Mouse (Mus musculus) layer of hippocampus, adult 11-12 months (tissue): ENCODE results near the gene Ets1.
A peak's percentile ranks its signal among the peaks of the same experiment; 100 is the strongest.

ENCODE experiments used
- DNase-seq: peaks from one replicate; pipeline ENCODE4 v3.0.0; 2022; ENCODE audit warnings: low spot score

Ets1 gene

GRCm38 (mm10) chr9:32730656-32731590 lies 94.9 kb downstream of the Ets1 start:
- DNase-seq = no peak

- no peak for DNase-seq
Measured at GRCm38 (mm10) chr9:32731787-32732186, 95.8 kb downstream of the Ets1 start.

GRCm38 (mm10) chr9:32735071-32735470 lies 99.0 kb downstream of the Ets1 start:
- DNase-seq = no peak

- DNase-seq = peak; percentile 22
Measured at GRCm38 (mm10) chr9:32736051-32736450, 100.0 kb downstream of the Ets1 start.

- DNase-seq = no peak
Measured at GRCm38 (mm10) chr9:32739988-32740387, 104.0 kb downstream of the Ets1 start.

- DNase-seq = no peak
Measured at GRCm38 (mm10) chr9:32740751-32741387, 104.8 kb downstream of the Ets1 start.

GRCm38 (mm10) chr9:32741681-32742080 lies 105.7 kb downstream of the Ets1 start:
- no peak for DNase-seq

GRCm38 (mm10) chr9:32743157-32743556 lies 107.1 kb downstream of the Ets1 start:
- DNase-seq = no peak

GRCm38 (mm10) chr9:32743642-32744161 lies 107.7 kb downstream of the Ets1 start:
- DNase-seq = no peak

GRCm38 (mm10) chr9:32744288-32744687 lies 108.3 kb downstream of the Ets1 start:
- no peak for DNase-seq

- no peak for DNase-seq
Measured at GRCm38 (mm10) chr9:32745079-32745763, 109.2 kb downstream of the Ets1 start.

GRCm38 (mm10) chr9:32745998-32746397 lies 110.0 kb downstream of the Ets1 start:
- no peak for DNase-seq

GRCm38 (mm10) chr9:32746615-32747014 lies 110.6 kb downstream of the Ets1 start:
- DNase-seq = no peak

- no peak for DNase-seq
Measured at GRCm38 (mm10) chr9:32747624-32748023, 111.6 kb downstream of the Ets1 start.

- no peak for DNase-seq
Measured at GRCm38 (mm10) chr9:32748552-32748951, 112.5 kb downstream of the Ets1 start.

GRCm38 (mm10) chr9:32749721-32750480 lies 113.9 kb downstream of the Ets1 start:
- no peak for DNase-seq

- DNase-seq = no peak
Measured at GRCm38 (mm10) chr9:32752602-32753001, 116.6 kb downstream of the Ets1 start.

- no peak for DNase-seq
Measured at GRCm38 (mm10) chr9:32754311-32754710, 118.3 kb downstream of the Ets1 start.

- no peak for DNase-seq
Measured at GRCm38 (mm10) chr9:32756002-32756401, 120.0 kb downstream of the Ets1 start.

- DNase-seq = no peak
Measured at GRCm38 (mm10) chr9:32758280-32758905, 122.4 kb downstream of the Ets1 start.

- no peak for DNase-seq
Measured at GRCm38 (mm10) chr9:32760649-32761157, 124.7 kb downstream of the Ets1 start.
